Mouse (Mus musculus) cerebellum, postnatal 25 days (tissue): ENCODE data around the gene Chst10.

Experiments used
- DNase-seq, 2 experiments: peaks; one replicate each; pipeline ENCODE4 v3.0.0; 2021; ENCODE audit warnings: mixed read lengths in 2 of 2

Chst10 gene

GRCm38 (mm10) chr1:38866242-38866641, 31.7 kb downstream of the Chst10 start:
- no peak for DNase-seq

- DNase-seq, result no peak
Observed at GRCm38 (mm10) chr1:38864341-38864740, 33.6 kb downstream of the Chst10 start.

- peak; percentile 75 to 86 for DNase-seq
Observed at GRCm38 (mm10) chr1:38862213-38862612, 35.7 kb downstream of the Chst10 start.

GRCm38 (mm10) chr1:38860867-38861524, 37.0 kb downstream of the Chst10 start:
- DNase-seq, result no peak

GRCm38 (mm10) chr1:38860207-38860606, 37.8 kb downstream of the Chst10 start:
- no peak for DNase-seq

GRCm38 (mm10) chr1:38856196-38856595, 41.8 kb downstream of the Chst10 start:
- DNase-seq, result peak; percentile 79 to 88

GRCm38 (mm10) chr1:38852250-38852649, 45.7 kb downstream of the Chst10 start:
- no peak for DNase-seq

GRCm38 (mm10) chr1:38850650-38851049, 47.3 kb downstream of the Chst10 start:
- no peak for DNase-seq

- DNase-seq, result no peak
Observed at GRCm38 (mm10) chr1:38848451-38849289, 49.3 kb downstream of the Chst10 start.

- DNase-seq, result peak; percentile 53 to 59
Observed at GRCm38 (mm10) chr1:38847975-38848374, 50.0 kb downstream of the Chst10 start.

- DNase-seq, result no peak
Observed at GRCm38 (mm10) chr1:38843275-38843674, 54.7 kb downstream of the Chst10 start.

GRCm38 (mm10) chr1:38842861-38843260, 55.1 kb downstream of the Chst10 start:
- DNase-seq, result no peak

GRCm38 (mm10) chr1:38839944-38840343, 58.0 kb downstream of the Chst10 start:
- DNase-seq, result no peak

GRCm38 (mm10) chr1:38836477-38836872, 61.5 kb downstream of the Chst10 start, which contains the start of gene Lonrf2:
Gene Lonrf2, minus strand, starts transcription at chr1:38836711.
- DNase-seq, result peak; percentile 85 to 88

GRCm38 (mm10) chr1:38835568-38836476, 62.1 kb downstream of the Chst10 start:
- peak; percentile 82 to 87 for DNase-seq

- peak; percentile 56 to 71 for DNase-seq
Observed at GRCm38 (mm10) chr1:38834899-38835298, 63.1 kb downstream of the Chst10 start.

GRCm38 (mm10) chr1:38824926-38825325, 73.0 kb downstream of the Chst10 start:
- DNase-seq, result no peak

- DNase-seq, result no peak
Observed at GRCm38 (mm10) chr1:38823851-38824250, 74.1 kb downstream of the Chst10 start.

GRCm38 (mm10) chr1:38819691-38820090, 78.3 kb downstream of the Chst10 start:
- DNase-seq, result no peak

- no peak for DNase-seq
Observed at GRCm38 (mm10) chr1:38817671-38818070, 80.3 kb downstream of the Chst10 start.

- DNase-seq, result no peak
Observed at GRCm38 (mm10) chr1:38817268-38817667, 80.7 kb downstream of the Chst10 start.

- peak; percentile 44 to 55 for DNase-seq
Observed at GRCm38 (mm10) chr1:38816306-38816705, 81.7 kb downstream of the Chst10 start.
